Mouse (Mus musculus) small intestine, adult 2 months (tissue): ENCODE results near the gene Abca4. TPM values are rescaled to one million over a fixed set of nuclear protein-coding genes. Genes with fewer than 3 reads are reported as not detected.

Experiments used
- H3K27ac ChIP-seq: fragments of 200-500 bp; 2 replicates; pipeline ENCODE4 v1.5.1; 2012; ENCODE audit warnings: low read depth, low read length, control low read depth, inconsistent platforms; ENCODE audit not compliant: insufficient read depth
- H3K27me3 ChIP-seq: fragments of 200-500 bp; 2 replicates; pipeline ENCODE4 v1.6.1; 2012; ENCODE audit warnings: mild to moderate bottlenecking, moderate library complexity, low read length, inconsistent platforms; ENCODE audit not compliant: control insufficient read depth, insufficient read depth
- H3K36me3 ChIP-seq: fragments of 200-500 bp; 2 replicates; pipeline ENCODE4 v1.6.1; 2012; ENCODE audit warnings: mild to moderate bottlenecking, low read length, control low read depth, inconsistent platforms; ENCODE audit not compliant: control insufficient read depth, insufficient read depth
- H3K4me1 ChIP-seq: fragments of 200-500 bp; 2 replicates; pipeline ENCODE4 v1.6.1; 2012; ENCODE audit warnings: low read length, inconsistent platforms, mixed read lengths; ENCODE audit not compliant: control insufficient read depth, insufficient read depth, insufficient read length
- H3K4me3 ChIP-seq: fragments of 200-500 bp; 2 replicates; pipeline ENCODE4 v1.5.1; 2012; ENCODE audit warnings: low read depth, mild to moderate bottlenecking, control low read depth, inconsistent platforms, low read length, moderate library complexity
- CTCF ChIP-seq: fragments of 200-500 bp; IDR thresholded peaks from 2 replicates; pipeline ENCODE4 v1.5.1; 2012; ENCODE audit warnings: low read depth, mild to moderate bottlenecking, control low read depth, inconsistent platforms, low read length, moderate library complexity, mixed read lengths; ENCODE audit not compliant: insufficient replicate concordance, insufficient read length; ENCODE audit errors: extremely low read depth
- POLR2A ChIP-seq: fragments of 200-500 bp; IDR thresholded peaks from 2 replicates; pipeline ENCODE4 v1.6.1; 2012; ENCODE audit warnings: low read depth, mild to moderate bottlenecking, control low read depth, inconsistent platforms, low read length, moderate library complexity
- WGBS: fragments of 180-500 bp; shearing (Covaris S2); methylation state at CpG from one replicate; pipeline ENCODE4 v1.1.7; 2018; 5-methylcytosine and 5-hydroxymethylcytosine counted together
- polyA plus RNA-seq: library from polyadenylated mRNA; depleted of rRNA; stranded (reverse); fragments of >200 nt; gene quantifications from 2 replicates; pipeline ENCODE4 v1.2.3, GENCODE M21; 2012

The Abca4 gene
- polyA plus RNA-seq, 1 experiment, result 0.05 TPM

GRCm38 (mm10) chr3:122019159-122019558 lies 25.1 kb upstream of the Abca4 start:
- no peaks in the 10 kb centered on the region for H3K4me1 ChIP-seq
- 90% methylated on average over 5 of the region's 5 CpGs for WGBS
- no peak overlapping the region for H3K4me3 ChIP-seq
- peaks cover 3% of the 10 kb centered on the region for H3K36me3 ChIP-seq
- H3K27ac ChIP-seq, result no peak overlapping the region
- TF ChIP-seq CTCF, result no peak
- no peak for TF ChIP-seq POLR2A
- no peaks in the 10 kb centered on the region for H3K27me3 ChIP-seq

DNA sequence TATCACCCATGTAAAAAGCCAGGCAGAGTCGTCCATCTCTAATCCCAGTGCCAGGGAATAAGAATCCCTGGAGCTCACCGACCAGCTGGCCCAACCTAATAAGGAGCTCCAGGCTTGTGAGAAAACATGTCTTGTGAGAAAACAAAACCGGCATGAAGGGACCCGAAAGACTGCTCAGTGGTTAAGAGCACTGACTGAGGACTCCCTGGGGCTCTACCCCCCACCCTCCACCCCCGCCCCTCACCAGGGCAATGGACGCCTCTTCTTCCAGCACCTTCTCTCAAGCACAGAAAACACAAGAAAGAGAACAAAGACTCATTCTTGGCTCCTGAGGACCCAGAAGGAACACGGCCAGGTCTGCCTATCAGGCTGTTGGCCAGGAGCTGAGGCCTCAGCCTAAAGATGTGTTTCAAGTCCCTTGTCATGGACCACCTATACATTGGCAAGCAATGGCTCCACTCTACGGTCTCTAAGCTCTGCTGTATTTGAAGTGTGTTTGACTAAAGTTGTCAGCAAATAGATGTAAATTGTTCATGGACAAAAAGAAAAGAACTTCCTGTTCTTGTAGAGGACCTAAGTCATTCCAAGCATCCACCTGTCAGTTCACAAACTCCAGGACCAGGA lies 23.1 kb upstream of the Abca4 start:
- Histone ChIP-seq H3K36me3 (no peaks in the 10 kb centered on the region; the same call in 1 of the 2 replicates), H3K27me3 (no peaks in the 10 kb centered on the region), H3K4me1 (no peaks in the 10 kb centered on the region), H3K4me3 (no peak overlapping the region), H3K27ac (no peak overlapping the region)
- WGBS, result 95% methylated on average over 8 of the region's 8 CpGs
- TF ChIP-seq POLR2A (no peak), CTCF (no peak)

DNA sequence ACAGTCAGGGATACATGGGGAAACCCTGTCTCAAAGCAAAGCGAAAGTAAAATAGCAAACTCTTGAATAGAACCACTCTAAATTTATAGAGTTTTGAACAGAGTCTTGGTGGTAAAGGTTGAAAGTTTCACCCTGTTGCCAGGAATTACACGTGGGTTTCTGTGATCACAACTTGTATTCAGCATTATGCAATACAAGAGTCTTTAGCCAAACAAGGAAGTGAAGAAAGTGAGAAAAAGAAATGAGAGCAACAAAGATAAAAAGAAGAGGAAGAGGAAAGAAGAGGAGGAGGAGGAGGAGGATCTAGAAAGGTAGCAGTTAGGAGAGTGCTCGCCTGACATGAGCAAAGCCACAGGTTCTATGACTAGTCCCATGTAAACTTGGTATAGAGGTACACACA lies 21.9 kb upstream of the Abca4 start:
- Histone ChIP-seq H3K4me3 (no peak overlapping the region), H3K27me3 (no peaks in the 10 kb centered on the region), H3K4me1 (no peaks in the 10 kb centered on the region), H3K27ac (no peak overlapping the region), H3K36me3 (no peaks in the 10 kb centered on the region; the same call in 1 of the 2 replicates)
- TF ChIP-seq POLR2A, result no peak
- TF ChIP-seq CTCF, result no peak
- WGBS, result 61% methylated on average over 3 of the region's 3 CpGs

GRCm38 (mm10) chr3:122026676-122027075 lies 17.6 kb upstream of the Abca4 start:
- no peak overlapping the region for H3K27ac ChIP-seq
- H3K36me3 ChIP-seq, result no peaks in the 10 kb centered on the region
- WGBS, result 60% methylated on average over 5 of the region's 5 CpGs
- no peak overlapping the region for H3K4me3 ChIP-seq
- no peaks in the 10 kb centered on the region for H3K4me1 ChIP-seq
- H3K27me3 ChIP-seq, result no peaks in the 10 kb centered on the region
- TF ChIP-seq POLR2A (no peak), CTCF (no peak)

DNA sequence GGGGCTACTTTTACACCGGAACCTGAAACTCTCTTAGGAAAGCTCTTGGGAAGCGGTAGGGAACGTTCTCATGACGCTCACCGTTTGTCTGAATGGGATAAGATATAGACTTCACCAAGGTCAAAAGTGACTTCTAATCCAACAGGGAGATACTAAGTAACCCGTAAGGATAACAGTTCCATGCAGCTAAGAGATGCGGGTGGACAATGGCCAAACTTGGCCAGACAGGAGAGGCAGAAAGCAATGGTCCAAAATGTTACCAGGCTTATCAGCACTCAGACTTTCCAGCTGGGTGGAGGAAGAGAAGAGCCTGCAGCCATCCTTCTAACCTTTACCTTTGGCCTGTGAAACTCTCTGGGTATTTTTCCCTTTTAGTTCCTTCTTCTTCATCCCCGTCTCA lies 16.5 kb upstream of the Abca4 start:
- Histone ChIP-seq H3K4me3 (no peak overlapping the region), H3K27me3 (no peaks in the 10 kb centered on the region), H3K4me1 (no peaks in the 10 kb centered on the region), H3K27ac (no peak overlapping the region), H3K36me3 (no peaks in the 10 kb centered on the region)
- 88% methylated on average over 8 of the region's 8 CpGs for WGBS
- TF ChIP-seq CTCF, result no peak
- TF ChIP-seq POLR2A, result no peak

DNA sequence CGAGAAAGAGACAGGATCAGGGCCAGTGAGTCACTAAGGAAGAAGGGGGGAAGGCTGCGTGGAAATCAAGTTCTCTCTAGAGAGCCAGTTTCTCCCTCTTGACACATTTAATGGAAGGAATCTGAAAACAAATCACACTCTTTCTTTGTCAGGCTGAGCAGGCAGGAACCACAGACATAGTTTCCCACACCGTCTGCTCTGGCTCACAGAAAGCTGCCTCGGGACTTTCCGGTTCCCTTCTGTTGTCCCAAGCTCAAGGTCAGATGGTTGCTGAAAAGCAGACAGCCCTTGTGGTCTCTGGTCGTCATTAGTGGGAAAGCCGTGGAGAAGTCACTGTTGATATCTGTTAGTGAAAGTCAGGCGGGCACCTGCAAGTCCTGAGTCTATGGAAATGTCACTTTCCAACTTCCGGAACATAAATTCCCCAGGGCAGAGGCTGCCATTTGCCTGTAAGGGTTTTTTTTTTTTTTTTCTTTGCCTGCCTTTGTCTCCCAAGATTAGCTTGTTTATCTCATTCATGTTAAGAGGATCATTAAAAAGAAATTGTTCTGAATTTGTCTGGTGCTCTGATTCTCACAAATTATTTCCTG lies 10.9 kb upstream of the Abca4 start:
- H3K4me1 ChIP-seq, result no peaks in the 10 kb centered on the region
- H3K36me3 ChIP-seq, result no peaks in the 10 kb centered on the region
- H3K27ac ChIP-seq, result no peak overlapping the region
- WGBS, result 54% methylated on average over 9 of the region's 9 CpGs
- H3K4me3 ChIP-seq, result no peak overlapping the region
- H3K27me3 ChIP-seq, result no peaks in the 10 kb centered on the region
- TF ChIP-seq CTCF, result no peak
- no peak for TF ChIP-seq POLR2A

DNA sequence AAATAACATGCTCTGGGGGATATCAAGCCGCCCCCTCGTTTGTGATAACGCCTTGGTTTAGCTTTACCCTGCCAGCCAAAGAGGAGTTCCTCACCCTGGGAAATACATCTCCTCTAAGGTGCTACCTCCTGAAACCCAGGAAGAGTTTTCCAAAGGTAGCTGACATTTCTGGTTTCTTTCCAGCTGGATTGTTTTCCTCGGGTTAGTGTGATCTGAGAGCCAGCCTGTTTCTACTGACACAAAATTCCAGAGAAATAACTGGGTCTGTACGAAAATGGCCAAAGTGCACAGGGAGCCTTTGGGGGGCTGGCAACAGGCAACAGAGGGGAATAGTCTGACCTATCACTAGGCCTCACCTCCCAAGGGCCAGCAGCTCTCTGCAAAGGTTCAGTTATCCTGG lies 10.0 kb upstream of the Abca4 start:
- Histone ChIP-seq H3K27ac (no peak overlapping the region), H3K4me3 (no peak overlapping the region), H3K27me3 (no peaks in the 10 kb centered on the region), H3K4me1 (no peaks in the 10 kb centered on the region), H3K36me3 (no peaks in the 10 kb centered on the region)
- TF ChIP-seq POLR2A (no peak), CTCF (no peak)
- 69% methylated on average over 5 of the region's 5 CpGs for WGBS
